Mouse (Mus musculus): ENCODE data around the gene Krt84.
"Not testable (repeated sequence)": the region's sequence is repeated elsewhere in the genome, so short reads cannot be mapped to it uniquely, and the experiment has no call there.

DNA sequence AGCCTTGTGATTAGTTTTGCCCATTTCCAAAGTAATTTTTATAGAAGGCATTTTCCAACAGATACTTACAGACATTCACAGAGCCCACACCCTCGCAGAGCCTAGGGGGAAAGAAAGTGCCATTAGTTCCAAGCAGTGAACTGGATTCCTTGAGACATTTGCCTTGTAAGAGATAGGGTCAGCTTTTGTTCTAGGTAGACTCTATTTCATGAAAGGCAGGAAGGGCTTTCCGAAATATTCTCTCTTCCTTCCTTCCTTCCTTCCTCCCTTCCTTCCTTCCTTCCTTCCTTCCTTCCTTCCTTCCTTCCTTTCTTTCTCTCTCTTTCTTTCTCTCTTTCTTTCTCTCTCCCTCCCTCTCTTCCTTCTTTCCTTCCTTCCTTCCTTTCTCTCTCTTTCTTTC, 15.5 kb downstream of the Krt84 start, which contains the start of gene Gm49425:
- TF ChIP-seq CTCF (IDR thresholded peaks at IDR 0.05; ENCODE audit: borderline replicate concordance, insufficient read depth, low read length); POLR2A (IDR thresholded peaks at IDR 0.05; ENCODE audit: low read depth, low read length): not testable (repeated sequence)
